Mouse (Mus musculus): ENCODE measurements around the gene Nsrp1. TPM values are rescaled to one million over a fixed set of nuclear protein-coding genes. Genes with fewer than 3 reads are reported as not detected.
A peak's percentile ranks its signal among the peaks of the same experiment; 100 is the strongest.
"Not testable (repeated sequence)": the region's sequence is repeated elsewhere in the genome, so short reads cannot be mapped to it uniquely, and the experiment has no call there.

Gene Nsrp1
- polyA plus RNA-seq, 2 experiments, result 12.5 to 65.1 TPM

GRCm38 (mm10) chr11:77079361-77079760 is 1.1 kb upstream of the Nsrp1 start:
- WGBS, result 100% methylated on average over 1 of the region's 1 CpGs
- H3K4me3 ChIP-seq (replicated peaks; ENCODE audit: low read length), result no peak overlapping the region
- H3K36me3 ChIP-seq (ENCODE audit: control insufficient read depth, insufficient read depth, low read length), result peaks cover 20% of the 10 kb centered on the region
- H3K27ac ChIP-seq (replicated peaks; ENCODE audit: low read depth, low read length), result no peak overlapping the region
- DNase-seq (ENCODE audit: low spot score) (no peak), ATAC-seq (ENCODE audit: low FRiP score, low read depth) (no peak)
- H3K4me2 ChIP-seq (replicated peaks; ENCODE audit: low read depth, low read length, severe bottlenecking), result no peak overlapping the region
- no peaks in the 10 kb centered on the region for H3K9me3 ChIP-seq (ENCODE audit: control insufficient read depth, low read length)
- TF ChIP-seq POLR2A (IDR thresholded peaks at IDR 0.05; ENCODE audit: borderline replicate concordance, extremely low read depth, insufficient read depth, insufficient read length), result no peak
- H3K4me1 ChIP-seq (ENCODE audit: control insufficient read depth, insufficient read depth, low read length), result no peaks in the 10 kb centered on the region
- no peaks in the 10 kb centered on the region for H3K27me3 ChIP-seq (ENCODE audit: control insufficient read depth, insufficient read depth, low read length)
- no peak overlapping the region for H3K9ac ChIP-seq (ENCODE audit: low read depth, low read length, severe bottlenecking)

- Histone ChIP-seq H3K27me3 (ENCODE audit: control insufficient read depth, insufficient read depth, low read length) (no peaks in the 10 kb centered on the region), H3K9ac (ENCODE audit: low read depth, low read length, severe bottlenecking) (peak overlapping the region; percentile 82), H3K9me3 (ENCODE audit: control insufficient read depth, low read length) (no peaks in the 10 kb centered on the region), H3K4me2 (replicated peaks; ENCODE audit: low read depth, low read length, severe bottlenecking) (peak overlapping the region; percentile 82), H3K36me3 (ENCODE audit: control insufficient read depth, insufficient read depth, low read length) (peaks cover 35% of the 10 kb centered on the region), H3K27ac (replicated peaks; ENCODE audit: low read depth, low read length) (peak overlapping the region; percentile 67), H3K4me1 (ENCODE audit: control insufficient read depth, insufficient read depth, low read length) (no peaks in the 10 kb centered on the region), H3K4me3 (replicated peaks; ENCODE audit: low read length) (peak overlapping the region; percentile 87)
- no peak for ATAC-seq (ENCODE audit: low FRiP score, low read depth)
- TF ChIP-seq POLR2A (IDR thresholded peaks at IDR 0.05; ENCODE audit: borderline replicate concordance, extremely low read depth, insufficient read depth, insufficient read length), result no peak
- WGBS, result 4% methylated on average over 16 of the region's 16 CpGs
- DNase-seq (ENCODE audit: low spot score), result no peak
Observed at GRCm38 (mm10) chr11:77077792-77078191, 443 bp downstream of the Nsrp1 start.

- not testable (repeated sequence) for H3K27ac ChIP-seq (replicated peaks; ENCODE audit: low read depth, low read length); DNase-seq (ENCODE audit: low spot score); H3K9me3 ChIP-seq (ENCODE audit: control insufficient read depth, low read length); H3K4me1 ChIP-seq (ENCODE audit: control insufficient read depth, insufficient read depth, low read length); ATAC-seq (ENCODE audit: low FRiP score, low read depth); H3K27me3 ChIP-seq (ENCODE audit: control insufficient read depth, insufficient read depth, low read length)
- Histone ChIP-seq H3K36me3 (ENCODE audit: control insufficient read depth, insufficient read depth, low read length) (peaks cover 37% of the 10 kb centered on the region), H3K4me3 (replicated peaks; ENCODE audit: low read length) (peak overlapping the region; percentile 87), H3K9ac (ENCODE audit: low read depth, low read length, severe bottlenecking) (peak overlapping the region; percentile 82), H3K4me2 (replicated peaks; ENCODE audit: low read depth, low read length, severe bottlenecking) (peak overlapping the region; percentile 82)
- WGBS, result 64% methylated on average over 4 of the region's 4 CpGs
Observed at GRCm38 (mm10) chr11:77077331-77077730, 904 bp downstream of the Nsrp1 start.

GRCm38 (mm10) chr11:77070721-77071120 is 7.5 kb downstream of the Nsrp1 start:
- H3K9me3 ChIP-seq (ENCODE audit: control insufficient read depth, low read length), result no peaks in the 10 kb centered on the region
- no peak overlapping the region for H3K4me2 ChIP-seq (replicated peaks; ENCODE audit: low read depth, low read length, severe bottlenecking)
- TF ChIP-seq POLR2A (IDR thresholded peaks at IDR 0.05; ENCODE audit: borderline replicate concordance, extremely low read depth, insufficient read depth, insufficient read length), result no peak
- no peak overlapping the region for H3K9ac ChIP-seq (ENCODE audit: low read depth, low read length, severe bottlenecking)
- no peaks in the 10 kb centered on the region for H3K4me1 ChIP-seq (ENCODE audit: control insufficient read depth, insufficient read depth, low read length)
- ATAC-seq (ENCODE audit: low FRiP score, low read depth) (no peak), DNase-seq (ENCODE audit: low spot score) (no peak)
- 82% methylated on average over 4 of the region's 4 CpGs for WGBS
- no peaks in the 10 kb centered on the region for H3K27me3 ChIP-seq (ENCODE audit: control insufficient read depth, insufficient read depth, low read length)
- H3K4me3 ChIP-seq (replicated peaks; ENCODE audit: low read length), result no peak overlapping the region
- H3K36me3 ChIP-seq (ENCODE audit: control insufficient read depth, insufficient read depth, low read length), result peaks cover 50% of the 10 kb centered on the region
- no peak overlapping the region for H3K27ac ChIP-seq (replicated peaks; ENCODE audit: low read depth, low read length)

GRCm38 (mm10) chr11:77068825-77069224 is 9.4 kb downstream of the Nsrp1 start:
- Histone ChIP-seq H3K4me2 (replicated peaks; ENCODE audit: low read depth, low read length, severe bottlenecking) (no peak overlapping the region), H3K4me1 (ENCODE audit: control insufficient read depth, insufficient read depth, low read length) (no peaks in the 10 kb centered on the region), H3K9ac (ENCODE audit: low read depth, low read length, severe bottlenecking) (no peak overlapping the region), H3K36me3 (ENCODE audit: control insufficient read depth, insufficient read depth, low read length) (peaks cover 33% of the 10 kb centered on the region), H3K9me3 (ENCODE audit: control insufficient read depth, low read length) (no peaks in the 10 kb centered on the region), H3K4me3 (replicated peaks; ENCODE audit: low read length) (no peak overlapping the region), H3K27ac (replicated peaks; ENCODE audit: low read depth, low read length) (no peak overlapping the region), H3K27me3 (ENCODE audit: control insufficient read depth, insufficient read depth, low read length) (no peaks in the 10 kb centered on the region)
- 95% methylated on average over 4 of the region's 4 CpGs for WGBS
- no peak for ATAC-seq (ENCODE audit: low FRiP score, low read depth)
- no peak for DNase-seq (ENCODE audit: low spot score)
- no peak for TF ChIP-seq POLR2A (IDR thresholded peaks at IDR 0.05; ENCODE audit: borderline replicate concordance, extremely low read depth, insufficient read depth, insufficient read length)

- DNase-seq (ENCODE audit: low spot score) (no peak), ATAC-seq (ENCODE audit: low FRiP score, low read depth) (no peak)
- TF ChIP-seq POLR2A (IDR thresholded peaks at IDR 0.05; ENCODE audit: borderline replicate concordance, extremely low read depth, insufficient read depth, insufficient read length), result no peak
- H3K9ac ChIP-seq (ENCODE audit: low read depth, low read length, severe bottlenecking), result no peak overlapping the region
- H3K4me2 ChIP-seq (replicated peaks; ENCODE audit: low read depth, low read length, severe bottlenecking), result no peak overlapping the region
- H3K27ac ChIP-seq (replicated peaks; ENCODE audit: low read depth, low read length), result no peak overlapping the region
- H3K4me3 ChIP-seq (replicated peaks; ENCODE audit: low read length), result no peak overlapping the region
- no peaks in the 10 kb centered on the region for H3K27me3 ChIP-seq (ENCODE audit: control insufficient read depth, insufficient read depth, low read length)
- 89% methylated on average over 2 of the region's 2 CpGs for WGBS
- H3K4me1 ChIP-seq (ENCODE audit: control insufficient read depth, insufficient read depth, low read length), result no peaks in the 10 kb centered on the region
- no peaks in the 10 kb centered on the region for H3K9me3 ChIP-seq (ENCODE audit: control insufficient read depth, low read length)
- H3K36me3 ChIP-seq (ENCODE audit: control insufficient read depth, insufficient read depth, low read length), result peaks cover 9% of the 10 kb centered on the region
Observed at GRCm38 (mm10) chr11:77063406-77063805, 14.8 kb downstream of the Nsrp1 start.

All from limb, embryonic 14.5 days (tissue).